Mouse (Mus musculus) urinary bladder, postnatal 14 days (tissue): Measurements from ENCODE around the gene Wdr26.
A peak's percentile ranks its signal among the peaks of the same experiment; 100 is the strongest.

ENCODE experiments used
- DNase-seq: peaks from one replicate; pipeline ENCODE4 v3.0.0; 2021; ENCODE audit warnings: low spot score

The Wdr26 gene

GRCm38 (mm10) chr1:181237332-181237731 lies 25.5 kb upstream of the Wdr26 start:
- DNase-seq = no peak

- peak; percentile 43 for DNase-seq
Measured at GRCm38 (mm10) chr1:181234326-181235035, 22.7 kb upstream of the Wdr26 start.

DNA sequence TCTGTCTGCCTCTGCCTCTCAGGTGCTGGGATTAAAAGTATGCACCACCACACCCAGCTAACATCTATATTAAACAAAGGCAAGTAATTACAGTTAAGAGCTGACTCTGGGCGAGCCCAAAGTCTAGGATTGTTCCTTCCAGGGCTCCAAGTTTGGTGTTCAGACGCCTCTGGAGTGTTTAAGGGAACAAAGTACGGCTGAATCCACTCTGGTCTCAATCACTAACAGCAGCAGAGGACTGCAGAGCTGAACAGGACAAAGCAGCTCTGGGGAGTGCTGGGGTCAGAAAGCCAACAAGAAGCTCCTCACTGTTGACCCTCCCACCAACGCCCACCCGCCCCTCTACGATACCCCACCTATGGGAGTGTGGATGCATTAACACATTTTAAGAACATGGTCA lies 21.9 kb upstream of the Wdr26 start:
- DNase-seq = no peak

- peak; percentile 88 for DNase-seq
Measured at GRCm38 (mm10) chr1:181232307-181233027, 20.7 kb upstream of the Wdr26 start.

DNA sequence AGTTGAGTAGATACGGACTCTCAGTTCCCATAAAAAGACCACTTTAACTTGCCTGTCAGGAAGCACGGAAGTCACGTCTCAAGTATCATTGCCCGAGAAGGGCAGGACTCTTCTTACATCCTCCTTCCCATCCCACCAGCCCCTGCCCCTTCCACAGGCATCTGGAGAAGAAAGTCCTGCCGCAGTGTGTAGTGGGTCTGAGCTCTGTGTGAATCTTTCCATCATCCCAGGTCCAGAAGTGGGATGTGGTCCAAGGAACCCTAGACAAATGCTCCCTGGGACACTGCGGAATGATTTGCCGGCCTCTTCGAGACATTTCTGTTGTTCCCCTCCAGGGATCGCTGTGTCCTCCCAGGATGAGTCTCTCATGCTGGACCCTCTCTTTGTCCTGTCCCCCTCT lies 20.0 kb upstream of the Wdr26 start:
- DNase-seq = no peak

DNA sequence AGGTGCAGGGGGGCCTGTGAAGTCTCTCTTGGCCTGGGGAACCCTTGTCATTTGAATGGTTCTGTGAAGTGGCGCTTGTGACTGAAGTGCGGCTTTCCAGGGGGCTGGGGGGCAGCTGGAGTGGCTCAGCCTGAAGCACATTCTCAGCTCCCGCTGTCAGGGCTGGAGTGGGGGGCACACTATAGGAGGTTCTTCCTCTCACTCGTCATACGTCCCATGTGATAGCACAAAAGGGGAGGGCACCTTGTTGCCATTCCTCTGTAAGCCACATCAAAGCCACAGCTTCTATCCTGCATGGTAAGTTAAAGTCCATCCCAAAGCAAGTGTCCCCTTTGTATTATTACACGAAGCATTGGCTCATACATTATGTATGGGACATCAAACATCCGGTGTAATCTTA lies 19.5 kb upstream of the Wdr26 start:
- DNase-seq = no peak

DNA sequence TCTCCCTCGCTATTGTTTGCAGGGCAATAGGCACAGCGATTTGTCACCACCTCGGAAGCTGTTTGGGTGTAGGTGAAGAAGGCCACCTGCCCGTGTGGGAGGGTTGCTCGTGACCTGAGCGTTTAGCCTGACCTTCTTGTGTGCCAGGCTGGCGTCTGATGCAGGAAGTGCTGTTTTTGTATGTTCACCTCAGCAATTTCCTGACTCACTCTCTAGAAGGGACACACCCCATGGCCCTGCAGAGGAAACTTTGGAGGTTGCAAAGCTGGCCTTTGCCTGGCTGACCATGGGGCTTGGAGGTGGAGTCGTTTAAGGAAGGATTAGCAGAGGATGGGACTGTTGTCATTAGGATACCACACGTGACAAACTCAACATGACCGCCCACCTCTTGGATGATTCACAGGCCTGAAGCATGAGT lies 18.9 kb upstream of the Wdr26 start:
- DNase-seq = peak; percentile 58

- no peak for DNase-seq
Measured at GRCm38 (mm10) chr1:181229046-181229445, 17.2 kb upstream of the Wdr26 start.

DNA sequence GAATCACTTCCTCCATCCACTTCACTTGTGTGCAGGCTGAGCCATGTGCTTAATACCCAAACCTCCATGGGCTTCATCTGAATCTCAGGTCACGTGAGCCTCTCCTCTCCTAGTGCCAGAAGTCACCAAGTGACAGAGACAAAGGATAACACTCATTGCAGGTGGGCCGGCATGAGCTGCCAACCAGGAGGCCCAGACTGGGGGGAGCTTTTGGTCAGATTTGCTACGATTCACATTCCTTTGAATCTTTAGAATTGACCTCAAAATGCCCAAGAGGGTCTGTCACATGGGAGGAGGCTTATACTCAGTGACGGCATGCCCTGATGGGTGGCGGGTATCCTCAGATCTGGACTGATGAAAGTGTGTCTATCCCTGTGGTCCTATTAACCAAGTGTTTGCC lies 16.8 kb upstream of the Wdr26 start:
- DNase-seq = no peak

GRCm38 (mm10) chr1:181227804-181228203 lies 16.0 kb upstream of the Wdr26 start:
- DNase-seq = no peak

- peak; percentile 29 for DNase-seq
Measured at GRCm38 (mm10) chr1:181226850-181227249, 15.0 kb upstream of the Wdr26 start.

GRCm38 (mm10) chr1:181225281-181225680 lies 13.5 kb upstream of the Wdr26 start:
- no peak for DNase-seq

DNA sequence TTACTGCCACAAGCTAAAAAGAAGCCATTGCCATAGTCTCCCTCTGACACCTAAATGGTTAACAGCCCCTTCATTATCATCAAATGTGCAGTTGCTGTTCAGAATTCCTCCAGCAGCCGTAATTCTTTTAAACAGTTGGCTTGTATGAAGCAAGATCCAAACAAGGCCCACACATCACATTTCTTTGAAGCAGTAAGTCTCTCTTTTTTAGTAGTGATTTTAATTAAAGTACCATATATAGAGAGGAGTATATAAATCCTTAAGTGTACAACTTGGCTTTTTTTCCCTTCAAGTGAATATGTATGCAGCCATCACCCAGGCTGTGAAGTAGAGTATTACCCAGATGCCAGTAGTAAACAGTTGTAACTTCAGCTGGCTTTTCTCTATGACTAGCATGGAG lies 10.2 kb upstream of the Wdr26 start:
- no peak for DNase-seq

DNA sequence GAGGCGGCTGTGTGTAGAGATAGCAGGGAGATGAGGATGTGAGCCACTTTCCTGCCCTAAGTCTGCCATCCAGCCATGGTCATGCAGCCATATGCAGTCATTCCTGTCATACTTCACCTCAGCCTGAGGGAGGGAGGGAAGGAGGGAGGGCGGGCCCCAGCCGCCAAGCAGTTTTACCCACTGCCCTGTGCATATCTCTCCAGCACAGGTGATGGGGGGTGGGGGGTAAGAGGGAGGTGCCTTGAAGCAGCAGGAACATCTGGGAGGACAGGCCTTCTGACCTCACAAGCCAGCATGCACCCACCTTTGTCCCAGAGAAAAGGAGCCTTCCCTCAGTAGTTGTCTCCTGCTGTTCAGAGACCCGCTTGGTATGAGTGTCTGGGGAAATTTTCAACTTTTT lies 4.5 kb upstream of the Wdr26 start:
- DNase-seq = no peak

- no peak for DNase-seq
Measured at GRCm38 (mm10) chr1:181214296-181215035, 2.7 kb upstream of the Wdr26 start.

- DNase-seq = peak; percentile 29
Measured at GRCm38 (mm10) chr1:181211403-181211919, 340 bp downstream of the Wdr26 start.

- DNase-seq = peak; percentile 22
Measured at GRCm38 (mm10) chr1:181210601-181211402, 999 bp downstream of the Wdr26 start.

GRCm38 (mm10) chr1:181210147-181210546 lies 1.7 kb downstream of the Wdr26 start:
- DNase-seq = no peak

- DNase-seq = no peak
Measured at GRCm38 (mm10) chr1:181199446-181199845, 12.4 kb downstream of the Wdr26 start.

DNA sequence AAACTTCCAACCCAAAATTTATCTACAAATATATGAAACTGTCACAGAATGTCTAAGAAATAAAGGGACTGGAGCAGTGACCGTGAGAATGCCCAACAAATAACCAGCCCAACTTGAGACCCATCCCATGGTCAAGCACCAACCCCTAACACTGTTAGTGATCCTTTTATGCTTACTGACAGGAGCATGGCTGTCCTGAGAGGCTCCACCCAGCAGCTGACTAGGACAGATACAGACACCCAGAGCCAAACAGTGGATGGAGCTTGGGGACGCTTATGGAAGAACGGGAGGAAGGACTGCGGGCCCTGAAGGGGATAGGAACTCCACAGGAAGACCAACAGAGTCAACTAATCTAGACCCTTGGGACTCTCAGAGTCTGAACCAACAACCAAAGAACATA lies 22.9 kb downstream of the Wdr26 start:
- no peak for DNase-seq

DNA sequence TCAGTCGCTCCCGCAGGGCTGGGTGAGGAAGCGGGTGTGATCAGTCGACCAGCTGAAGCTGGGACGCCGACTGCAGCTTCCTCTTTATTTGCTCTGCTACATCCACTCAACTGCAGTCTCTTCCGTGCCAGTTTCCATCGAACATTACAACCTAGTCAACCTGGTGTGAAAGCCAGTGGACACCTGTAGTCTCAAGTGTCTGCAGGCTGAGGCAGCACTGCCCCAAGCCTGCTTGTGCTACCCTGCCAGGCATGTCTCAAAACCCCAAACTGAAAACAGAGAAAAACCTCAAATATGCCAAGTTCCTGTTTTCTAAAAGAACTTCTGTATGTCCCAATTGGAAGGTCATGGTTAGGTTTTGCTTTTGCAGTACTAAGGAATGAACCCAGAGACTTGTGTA lies 41.6 kb downstream of the Wdr26 start:
- no peak for DNase-seq

DNA sequence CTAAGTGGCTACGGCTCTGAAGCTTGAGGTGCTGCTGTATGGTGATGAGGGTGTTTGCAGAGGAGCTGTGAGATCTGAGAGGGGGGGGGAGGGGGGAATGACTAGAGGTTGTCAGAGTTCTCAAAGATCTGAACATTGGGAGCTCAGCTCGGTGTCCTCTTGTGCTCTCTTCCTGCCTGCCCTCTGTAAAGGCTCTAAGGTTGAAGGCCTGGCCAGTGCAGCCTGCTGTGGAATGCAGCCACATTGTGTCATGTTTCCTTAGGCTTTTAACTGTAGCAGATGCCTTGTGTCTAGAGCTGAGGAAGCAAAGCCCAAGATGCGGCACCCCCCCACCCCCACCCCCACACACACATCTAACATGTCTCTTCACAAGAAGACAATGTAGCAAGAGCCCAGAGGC lies 43.4 kb downstream of the Wdr26 start:
- DNase-seq = no peak
